In the genomic region with DNA sequence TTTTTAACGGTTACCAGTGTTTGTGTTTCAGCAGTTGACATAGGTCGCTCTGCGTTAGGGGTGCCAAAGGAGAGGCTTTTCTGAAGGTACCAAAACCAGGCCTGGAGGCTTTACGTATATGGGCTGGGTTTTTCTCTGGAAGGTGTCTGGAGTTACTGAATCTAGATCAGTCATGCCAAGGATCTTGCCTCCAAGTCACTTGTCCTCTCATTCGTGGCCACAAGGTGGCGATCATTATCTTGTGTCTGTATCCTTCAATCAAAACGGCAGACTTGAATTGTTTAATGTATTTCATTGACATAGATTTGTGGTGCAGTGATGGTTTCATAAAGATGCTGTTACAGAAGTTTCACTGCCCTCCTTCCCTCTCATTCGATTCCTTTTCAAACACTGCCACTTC, we compare ENCODE assay signal across 9 mouse cellular contexts. TPM values are rescaled to one million over a fixed set of nuclear protein-coding genes. Genes with fewer than 3 reads are reported as not detected.
DNase-seq lines count a peak whose midpoint lies in the region; ATAC-seq and TF ChIP-seq lines count a peak whose summit lies in the region.
"Had no signal": no experiment of that assay in that cellular context is flagged by ENCODE, and none has a peak within 500 bp of the region (broad histone marks: within the 10 kb centered on the region; RNA-seq: fewer than 3 reads in every experiment).

No protein-coding gene starts in this region.

- DNase-seq in forebrain, embryonic 10.5 days (ENCODE audit: extremely low spot score, low spot score), result peak; percentile 53
- DNase-seq in urinary bladder, postnatal 25 days (ENCODE audit: low spot score), result peak; percentile 48
- no peak for DNase-seq in urinary bladder, adult 2 months (ENCODE audit: low spot score)
- peak; percentile 82 for DNase-seq in embryo, embryonic 10 days (ENCODE audit: low spot score)
- DNase-seq in liver, postnatal 0 days, result peak; percentile 59
- DNase-seq in right cerebral cortex, postnatal 4 days, result peak; percentile 76

- WGBS in forebrain, embryonic 10.5 days, result 46% methylated on average over 8 of the region's 8 CpGs
- 36% methylated on average over 8 of the region's 8 CpGs for WGBS in forebrain, embryonic 15.5 days
- WGBS in liver, postnatal 0 days (ENCODE audit: insufficient replicate concordance), result 47% methylated on average over 8 of the region's 8 CpGs

- no peak for TF ChIP-seq EP300 in liver, postnatal 0 days (IDR thresholded peaks at IDR 0.05; ENCODE audit: low read depth)

- TF ChIP-seq CTCF in liver, postnatal 0 days (IDR thresholded peaks at IDR 0.05; ENCODE audit: low read depth), result peak; percentile 73

- no peaks in the 10 kb centered on the region for H3K27me3 ChIP-seq in forebrain, embryonic 10.5 days (ENCODE audit: poor library complexity, severe bottlenecking)
- no peaks in the 10 kb centered on the region for H3K27me3 ChIP-seq in forebrain, embryonic 15.5 days
- no peaks in the 10 kb centered on the region for H3K27me3 ChIP-seq in liver, postnatal 0 days (ENCODE audit: insufficient read depth, low read length)
- H3K27me3 ChIP-seq: stomach, embryonic 15.5 days had no signal

- no peak for ATAC-seq in forebrain, embryonic 15.5 days (replicated peaks)
- peak; percentile 63 for ATAC-seq in inflammation-experienced regulatory T-cells, adult 6 months
- ATAC-seq in liver, postnatal 0 days, result no peak

- no peak overlapping the region for H3K4me3 ChIP-seq in forebrain, embryonic 10.5 days
- H3K4me3 ChIP-seq in forebrain, embryonic 15.5 days, result no peak overlapping the region
- H3K4me3 ChIP-seq in liver, postnatal 0 days (ENCODE audit: low read depth, low read length), result no peak overlapping the region
- H3K4me3 ChIP-seq: stomach, embryonic 15.5 days had no signal

- no peaks in the 10 kb centered on the region for H3K9me3 ChIP-seq in forebrain, embryonic 10.5 days
- H3K9me3 ChIP-seq in forebrain, embryonic 15.5 days, result no peaks in the 10 kb centered on the region
- no peaks in the 10 kb centered on the region for H3K9me3 ChIP-seq in liver, postnatal 0 days (ENCODE audit: low read length)
- H3K9me3 ChIP-seq: stomach, embryonic 15.5 days had no signal

- H3K4me2 ChIP-seq in forebrain, embryonic 15.5 days (replicated peaks), result no peak overlapping the region
- no peak overlapping the region for H3K4me2 ChIP-seq in liver, postnatal 0 days (ENCODE audit: low read depth, low read length)
- H3K4me2 ChIP-seq: stomach, embryonic 15.5 days had no signal

- peaks cover 4% of the 10 kb centered on the region; the same call in 1 of the 2 replicates for H3K36me3 ChIP-seq in forebrain, embryonic 10.5 days (replicated peaks)
- peaks cover 7% of the 10 kb centered on the region; the same call in 1 of the 2 replicates for H3K36me3 ChIP-seq in forebrain, embryonic 15.5 days
- peaks cover 6% of the 10 kb centered on the region for H3K36me3 ChIP-seq in liver, postnatal 0 days (replicated peaks; ENCODE audit: insufficient read depth, low read length)
- H3K36me3 ChIP-seq: stomach, embryonic 15.5 days had no signal

- no peak overlapping the region for H3K9ac ChIP-seq in forebrain, embryonic 15.5 days (replicated peaks)
- no peak overlapping the region for H3K9ac ChIP-seq in liver, postnatal 0 days (replicated peaks)
- H3K9ac ChIP-seq: stomach, embryonic 15.5 days had no signal

- H3K4me1 ChIP-seq in forebrain, embryonic 10.5 days, result 0 out of 2 replicates have a peak, but pooled peaks cover 4% of the 10 kb centered on the region
- H3K4me1 ChIP-seq in forebrain, embryonic 15.5 days, result peaks cover 8% of the 10 kb centered on the region; the same call in 1 of the 2 replicates
- no peaks in the 10 kb centered on the region for H3K4me1 ChIP-seq in liver, postnatal 0 days (ENCODE audit: insufficient read depth)
- H3K4me1 ChIP-seq: stomach, embryonic 15.5 days had no signal

- no peak overlapping the region for H3K27ac ChIP-seq in forebrain, embryonic 10.5 days
- no peak overlapping the region for H3K27ac ChIP-seq in forebrain, embryonic 15.5 days (replicated peaks)
- no peak overlapping the region for H3K27ac ChIP-seq in liver, postnatal 0 days (ENCODE audit: low read depth)
- H3K27ac ChIP-seq: stomach, embryonic 15.5 days had no signal

RNA-seq across cellular contexts. Expression of gene Tbc1d22a, which starts 29.4 kb away (rescaled TPM):
- 9.5 and 10.8 TPM in 2 replicates for polyA plus RNA-seq in forebrain, embryonic 10.5 days (2016; fragmentation: Nextera tagmentation; extraction: Ambion mirVana)
- polyA plus RNA-seq in forebrain, embryonic 15.5 days (2015; fragmentation: Nextera tagmentation; extraction: Ambion mirVana), result 12.9 and 13.1 TPM in 2 replicates
- 19.0 and 21.0 TPM in 2 replicates for polyA plus RNA-seq in urinary bladder, adult 2 months (2012; rRNA removed)
- 10 to 100 TPM; 10.6 to 12.5 (median 11.6) TPM for polyA plus RNA-seq in inflammation-experienced regulatory T-cells, adult 6 months (2017; shearing (Covaris generic))
- polyA plus RNA-seq in liver, postnatal 0 days (2015; fragmentation: Nextera tagmentation; extraction: Ambion mirVana), result 6.0 and 6.4 TPM in 2 replicates

RNA-seq across cellular contexts. Expression of gene Cerk, which starts 57.8 kb away (rescaled TPM):
- 10.7 and 10.9 TPM in 2 replicates for polyA plus RNA-seq in forebrain, embryonic 10.5 days (2016; fragmentation: Nextera tagmentation; extraction: Ambion mirVana)
- polyA plus RNA-seq in forebrain, embryonic 15.5 days (2015; fragmentation: Nextera tagmentation; extraction: Ambion mirVana), result 21.7 and 23.5 TPM in 2 replicates
- polyA plus RNA-seq in urinary bladder, adult 2 months (2012; rRNA removed), result 10.9 and 12.1 TPM in 2 replicates
- polyA plus RNA-seq in inflammation-experienced regulatory T-cells, adult 6 months (2017; shearing (Covaris generic)), result 1 to 10 TPM; 2.3 to 6.6 (median 5.9) TPM
- 5.5 and 6.1 TPM in 2 replicates for polyA plus RNA-seq in liver, postnatal 0 days (2015; fragmentation: Nextera tagmentation; extraction: Ambion mirVana)
